Mouse (Mus musculus) frontal cortex, adult (tissue): ENCODE results near the gene Ggt7.
"Not testable (repeated sequence)": the region's sequence is repeated elsewhere in the genome, so short reads cannot be mapped to it uniquely, and the experiment has no call there.

Source experiments
- ATAC-seq: cut with Nextera tagmentation; 2 replicates; pipeline ENCODE4 v1.9.2; 2017; ENCODE audit warnings: mild to moderate bottlenecking, moderate library complexity, mixed read lengths; ENCODE audit not compliant: low TSS enrichment

The Ggt7 gene

DNA sequence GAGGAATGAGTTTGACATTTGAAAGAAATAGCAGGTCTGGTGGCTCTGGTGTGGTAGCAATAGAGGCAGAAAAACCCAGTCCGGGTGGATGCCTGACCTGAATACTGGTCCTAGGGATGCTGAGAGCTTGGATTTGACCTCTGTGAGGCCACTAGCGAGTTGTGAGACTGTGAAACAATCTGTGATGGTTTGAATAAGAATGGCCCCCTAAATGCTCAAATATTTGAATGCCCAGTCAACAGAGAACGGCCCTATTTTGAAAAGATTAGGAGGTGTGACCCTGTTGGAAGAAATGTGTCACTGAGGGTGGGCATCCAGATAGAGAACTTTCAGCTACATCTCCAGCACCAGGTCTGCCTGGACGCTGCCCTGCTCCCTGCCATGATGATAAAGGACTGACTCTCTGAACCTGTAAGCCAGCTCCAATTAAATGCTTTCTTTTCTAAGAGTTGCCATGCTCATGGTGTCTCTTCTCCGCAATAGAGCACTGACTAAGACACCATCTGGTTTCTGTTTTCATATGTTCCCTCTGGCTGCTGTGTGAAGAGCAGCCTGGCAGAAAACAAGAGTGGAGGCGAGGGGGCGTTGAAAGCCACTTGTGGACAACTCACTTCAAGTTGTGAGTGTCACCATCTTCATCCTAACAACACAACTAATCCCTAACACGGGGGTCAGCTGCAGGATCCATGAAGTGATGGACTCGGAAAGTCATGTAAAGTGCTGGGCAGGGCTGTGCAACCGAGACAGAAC is 10.1 kb downstream of the Ggt7 start:
- ATAC-seq = peak; percentile 79

DNA sequence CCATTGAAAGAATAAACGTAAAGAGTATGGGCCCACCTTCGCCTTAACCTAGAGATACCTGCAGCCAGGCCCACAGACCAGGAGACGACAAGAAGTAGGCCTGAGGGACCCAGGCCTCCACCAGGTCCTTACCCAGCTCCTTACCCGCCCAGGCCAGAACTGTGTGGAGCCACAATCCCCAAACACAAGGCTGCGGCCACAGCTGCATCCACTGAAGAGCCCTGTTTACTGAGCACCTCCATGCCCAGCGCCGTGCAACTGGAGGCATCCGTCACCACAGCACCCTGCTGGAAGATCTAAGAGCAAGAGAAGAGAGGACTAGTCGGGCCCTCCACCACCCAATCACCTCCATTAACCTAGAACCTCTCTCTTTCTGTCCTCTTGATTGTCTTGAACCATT is 12.2 kb downstream of the Ggt7 start:
- no peak for ATAC-seq

GRCm38 (mm10) chr2:155504440-155505355 is 13.3 kb downstream of the Ggt7 start:
- no peak for ATAC-seq

GRCm38 (mm10) chr2:155502596-155502995 is 15.4 kb downstream of the Ggt7 start:
- ATAC-seq = peak; percentile 71

DNA sequence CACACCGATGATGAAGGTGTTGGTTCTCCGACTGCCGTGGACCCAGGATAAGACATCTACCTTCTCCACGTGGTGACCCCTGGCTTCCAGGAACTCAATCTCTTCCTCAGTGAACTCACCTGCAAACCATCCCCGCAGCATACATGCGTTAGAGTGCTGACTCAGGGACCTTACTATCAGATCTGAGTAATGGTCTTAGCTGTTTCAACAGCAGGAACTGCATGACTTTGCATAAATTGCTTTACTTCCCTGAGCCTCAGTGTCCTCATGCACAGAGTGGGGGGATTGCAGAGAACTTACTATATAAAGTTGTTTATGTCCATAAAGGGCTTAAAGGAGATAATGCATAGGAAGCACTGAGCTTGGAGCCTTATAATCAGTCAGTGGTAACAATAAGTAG is 27.0 kb downstream of the Ggt7 start:
- no peak for ATAC-seq

DNA sequence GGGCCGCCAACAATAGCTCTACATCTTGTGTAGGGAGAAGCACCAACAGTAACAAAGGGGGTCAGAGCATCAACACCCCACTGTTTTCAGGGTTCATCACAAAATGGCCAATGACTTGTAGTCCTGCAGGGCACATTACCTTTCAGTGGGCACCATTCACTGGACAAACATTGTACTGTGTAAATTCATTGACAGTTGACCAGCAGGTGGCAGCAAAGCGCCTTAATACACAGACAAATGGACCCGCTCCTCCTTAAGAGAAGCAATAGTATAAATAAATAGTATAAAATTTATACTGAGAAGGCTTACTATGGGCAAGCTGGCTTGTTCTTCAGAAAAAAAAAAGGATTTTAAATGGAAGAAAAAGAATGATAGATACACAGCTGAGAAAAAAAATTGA is 36.0 kb downstream of the Ggt7 start:
- no peak; the same call in 1 of the 2 replicates for ATAC-seq

GRCm38 (mm10) chr2:155473570-155474088 is 44.4 kb downstream of the Ggt7 start, which contains the start of gene Ncoa6:
Ncoa6 (minus strand) TSS chr2:155473894.
- ATAC-seq = peak; percentile 76

- peak; percentile 24; the same call in 1 of the 2 replicates for ATAC-seq
These were observed 45.1 kb downstream of the Ggt7 start for GRCm38 (mm10) chr2:155472671-155473569.

- ATAC-seq = no peak
These were observed 51.2 kb downstream of the Ggt7 start for GRCm38 (mm10) chr2:155466861-155467260.

- no peak for ATAC-seq
These were observed 64.4 kb downstream of the Ggt7 start for GRCm38 (mm10) chr2:155453591-155453990.

- ATAC-seq = no peak
These were observed 66.8 kb downstream of the Ggt7 start for GRCm38 (mm10) chr2:155451256-155451655.

DNA sequence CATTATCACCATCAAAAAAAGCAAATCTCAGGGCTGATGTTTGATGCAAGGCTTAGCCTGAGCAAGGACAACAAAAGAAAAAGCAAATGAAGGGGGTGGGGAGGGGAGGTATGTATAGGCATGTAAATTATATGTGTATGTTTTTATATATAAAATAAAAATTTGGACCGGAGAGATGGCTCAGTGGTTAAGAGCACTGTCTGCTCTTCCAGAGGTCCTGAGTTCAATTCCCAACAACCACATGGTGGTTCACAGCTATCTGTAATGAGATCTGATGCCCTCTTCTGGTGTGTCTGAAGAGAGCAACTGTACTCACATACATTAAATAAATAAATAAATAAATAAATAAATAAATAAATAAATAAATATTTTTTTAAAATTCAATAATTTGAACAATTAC is 70.1 kb downstream of the Ggt7 start:
- ATAC-seq = not testable (repeated sequence)

- ATAC-seq = no peak
These were observed 74.6 kb downstream of the Ggt7 start for GRCm38 (mm10) chr2:155443446-155443845.

GRCm38 (mm10) chr2:155442916-155443315 is 75.1 kb downstream of the Ggt7 start:
- no peak for ATAC-seq
